Mouse (Mus musculus) G1E (cell line): Measurements from ENCODE around the gene Ogfod1. TPM values are rescaled to one million over a fixed set of nuclear protein-coding genes. Genes with fewer than 3 reads are reported as not detected.

ENCODE experiments used
- ATAC-seq: 2 replicates; pipeline ENCODE4 v1.8.0; 2016; ENCODE audit warnings: mild to moderate bottlenecking; ENCODE audit not compliant: insufficient number of reproducible peaks, poor library complexity, low FRiP score, severe bottlenecking; ENCODE audit errors: extremely low read depth
- DNase-seq: peaks from one replicate; pipeline ENCODE4 v3.0.0; 2012; ENCODE audit warnings: low spot score
- H3K27me3 ChIP-seq: 2 replicates; pipeline ENCODE4 v1.6.1; 2012; ENCODE audit warnings: mild to moderate bottlenecking, low read length, inconsistent platforms; ENCODE audit not compliant: insufficient read depth
- H3K36me3 ChIP-seq: replicated peaks from 2 replicates; pipeline ENCODE3; 2012; ENCODE audit warnings: mild to moderate bottlenecking, inconsistent platforms
- H3K4me1 ChIP-seq: 2 replicates; pipeline ENCODE4 v1.6.1; 2012; ENCODE audit warnings: low read depth, low read length, inconsistent platforms, mixed read lengths; ENCODE audit not compliant: insufficient read depth
- H3K4me3 ChIP-seq: 2 replicates; pipeline ENCODE4 v1.5.1; 2012; ENCODE audit warnings: low read depth, mild to moderate bottlenecking, inconsistent platforms, low read length, moderate library complexity, mixed read lengths
- H3K9me3 ChIP-seq: replicated peaks from 2 replicates; pipeline ENCODE4 v1.6.1; 2012; ENCODE audit warnings: inconsistent platforms
- CTCF ChIP-seq: IDR thresholded peaks from 2 replicates; pipeline ENCODE4 v1.5.1; 2012; ENCODE audit warnings: low read depth, low read length, inconsistent platforms, mixed read lengths
- GATA1 ChIP-seq: IDR thresholded peaks from 2 replicates; pipeline ENCODE4 v1.6.1; 2012; ENCODE audit warnings: borderline replicate concordance, low read length, inconsistent platforms, mixed read lengths
- GATA2 ChIP-seq: IDR thresholded peaks from 2 replicates; pipeline ENCODE4 v1.6.1; 2012; ENCODE audit warnings: low read depth, low read length, inconsistent platforms, borderline replicate concordance
- POLR2AphosphoS5 ChIP-seq: IDR thresholded peaks from 2 replicates; pipeline ENCODE4 v1.6.1; 2012; ENCODE audit warnings: low read depth, low read length, inconsistent platforms; ENCODE audit not compliant: insufficient replicate concordance
- TAL1 ChIP-seq: conservative IDR thresholded peaks from 2 replicates; pipeline ENCODE4 v1.6.1; 2012; ENCODE audit warnings: low read depth, low read length, inconsistent platforms, mixed read lengths
- polyA plus RNA-seq: library from polyadenylated mRNA; stranded (reverse); fragments of >175 nt; gene quantifications from 2 replicates; pipeline ENCODE4 v1.2.3, GENCODE M21; 2012
- total RNA-seq, 2 experiments: library from RNA; stranded (forward) in 1 of 2; stranded (reverse) in 1 of 2; fragments of 200-1000 nt in 1 of 2; fragments of >200 nt in 1 of 2; fragmentation: Nextera tagmentation in 1 of 2; gene quantifications; 2 replicates each; pipeline ENCODE4 v1.2.3; 2014 to 2017

Gene Ogfod1
- total RNA-seq (2014; fragmentation: Nextera tagmentation) (23.9 and 31.9 TPM in 2 replicates), total RNA-seq (2017) (9.8 and 11.7 TPM in 2 replicates), polyA plus RNA-seq (7.3 and 9.5 TPM in 2 replicates)

DNA sequence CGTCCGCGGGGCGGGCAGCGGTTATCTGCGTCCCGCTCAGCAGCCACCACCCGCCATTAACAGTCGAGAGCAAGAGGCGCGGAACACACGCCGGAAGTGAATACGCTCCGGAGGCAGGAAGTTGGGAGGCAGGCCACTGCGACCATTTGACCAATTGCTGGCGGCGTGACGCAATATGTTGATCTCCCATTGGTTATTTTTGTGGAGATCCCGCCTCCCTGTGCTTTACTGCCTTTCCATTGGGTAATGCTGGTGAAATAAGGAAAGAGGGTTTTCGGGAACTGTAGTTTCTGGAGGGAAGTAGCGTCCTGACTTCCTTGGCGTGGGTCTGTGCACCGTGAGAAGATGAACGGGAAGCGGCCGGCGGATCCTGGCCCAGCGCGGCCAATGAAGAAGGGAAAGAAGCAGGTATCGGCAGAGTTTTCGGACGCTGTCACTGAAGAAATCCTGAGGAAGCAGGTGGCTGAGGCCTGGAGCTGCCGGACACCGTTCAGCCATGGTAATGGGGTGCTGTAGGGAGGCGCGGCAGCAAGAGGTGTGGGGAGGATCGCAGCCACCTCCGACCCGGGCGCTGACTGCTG, at the start of gene Ogfod1, which contains the start of gene Nudt21:
Ogfod1 (plus strand) TSS at position 255 of the 581 bp plus-strand sequence.
Nudt21 (minus strand) TSS at position 88 of the 581 bp plus-strand sequence.
- Histone ChIP-seq H3K36me3 (peaks cover 45% of the 10 kb centered on the region), H3K4me3 (peak within 1 kb of the TSS; percentile 93), H3K9me3 (no peaks in the 10 kb centered on the region), H3K27me3 (no peaks in the 10 kb centered on the region), H3K4me1 (peaks cover 35% of the 10 kb centered on the region)
- ATAC-seq: peak; percentile 96
- DNase-seq: peak; percentile 95
- no peak for TF ChIP-seq GATA2
- TF ChIP-seq POLR2AphosphoS5: no peak
- no peak for TF ChIP-seq CTCF
- no peak for TF ChIP-seq GATA1
- no peak for TF ChIP-seq TAL1

DNA sequence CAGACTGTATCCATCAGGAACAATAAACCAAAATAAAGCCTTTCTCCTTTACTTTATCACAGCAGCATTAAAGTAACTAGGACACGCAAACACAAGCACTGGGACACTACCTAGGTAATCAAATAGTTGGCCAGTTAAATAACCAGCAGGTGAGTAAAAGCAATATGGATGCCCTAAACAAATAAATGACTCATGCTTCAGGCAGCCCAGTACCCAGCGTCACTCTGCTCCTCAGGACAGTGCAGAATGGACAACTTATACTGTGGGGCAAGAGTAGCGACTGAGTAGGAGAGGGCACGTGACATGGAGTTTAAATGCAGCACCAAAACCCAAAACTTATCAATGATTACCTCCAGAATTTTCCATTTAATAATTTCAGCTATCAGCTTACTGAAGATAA, 47.3 kb upstream of the Ogfod1 start:
- Histone ChIP-seq H3K4me1 (0 out of 2 replicates have a peak, but pooled peaks cover 2% of the 10 kb centered on the region), H3K4me3 (no peak overlapping the region), H3K36me3 (peaks cover 61% of the 10 kb centered on the region), H3K9me3 (no peaks in the 10 kb centered on the region), H3K27me3 (no peaks in the 10 kb centered on the region)
- ATAC-seq (no peak), DNase-seq (no peak)
- TF ChIP-seq GATA2 (no peak), POLR2AphosphoS5 (no peak), GATA1 (no peak), CTCF (no peak), TAL1 (no peak)

DNA sequence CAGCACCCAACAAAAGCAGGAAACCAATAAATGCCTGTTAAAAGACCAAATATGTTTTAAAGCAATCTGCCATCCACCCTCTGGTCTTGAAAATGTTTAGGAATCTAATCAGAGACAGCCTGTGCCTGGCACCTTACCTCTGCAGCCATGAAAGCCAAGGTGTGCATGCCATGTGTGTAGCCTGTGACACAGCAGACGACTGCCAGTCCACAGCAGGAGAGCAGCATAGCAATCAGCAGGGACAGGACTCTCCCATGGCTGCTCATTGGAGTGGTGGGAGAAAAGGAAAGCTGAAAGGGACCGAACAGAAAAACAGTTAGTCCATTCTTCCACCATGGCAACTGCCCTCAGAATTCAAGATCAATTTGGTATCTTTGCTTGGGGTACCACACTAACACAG, 38.0 kb upstream of the Ogfod1 start:
- no peak for ATAC-seq
- Histone ChIP-seq H3K36me3 (peaks cover 60% of the 10 kb centered on the region), H3K27me3 (no peaks in the 10 kb centered on the region), H3K4me1 (no peaks in the 10 kb centered on the region; the same call in 1 of the 2 replicates), H3K9me3 (no peaks in the 10 kb centered on the region), H3K4me3 (no peak overlapping the region)
- TF ChIP-seq TAL1 (no peak), POLR2AphosphoS5 (no peak), GATA2 (no peak), GATA1 (no peak), CTCF (no peak)
- DNase-seq: no peak

DNA sequence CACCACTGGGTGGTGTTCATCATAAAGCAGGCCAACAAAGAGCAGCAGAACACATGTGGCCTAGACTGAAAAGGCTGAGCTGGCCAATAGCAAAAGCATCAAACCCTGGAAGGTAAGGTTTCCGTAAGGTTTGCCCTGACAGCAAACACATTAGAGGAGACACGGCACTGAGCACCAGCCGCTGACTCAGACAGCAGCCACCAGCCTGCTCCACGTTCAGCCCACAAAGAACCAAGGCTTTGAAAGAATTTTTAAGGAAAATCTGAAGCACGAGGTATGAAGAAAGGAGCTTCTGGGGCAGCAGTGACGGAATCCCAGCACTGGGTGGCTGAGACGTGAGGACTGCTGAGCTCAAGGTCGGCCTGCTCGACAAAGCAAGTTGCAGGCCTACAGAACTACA, 32.9 kb upstream of the Ogfod1 start:
- no peak for ATAC-seq
- DNase-seq: no peak
- Histone ChIP-seq H3K36me3 (peaks cover 78% of the 10 kb centered on the region), H3K9me3 (no peaks in the 10 kb centered on the region), H3K27me3 (no peaks in the 10 kb centered on the region), H3K4me3 (no peak overlapping the region), H3K4me1 (peaks cover 13% of the 10 kb centered on the region)
- TF ChIP-seq TAL1 (no peak), GATA1 (no peak), POLR2AphosphoS5 (no peak), GATA2 (no peak), CTCF (no peak)

DNA sequence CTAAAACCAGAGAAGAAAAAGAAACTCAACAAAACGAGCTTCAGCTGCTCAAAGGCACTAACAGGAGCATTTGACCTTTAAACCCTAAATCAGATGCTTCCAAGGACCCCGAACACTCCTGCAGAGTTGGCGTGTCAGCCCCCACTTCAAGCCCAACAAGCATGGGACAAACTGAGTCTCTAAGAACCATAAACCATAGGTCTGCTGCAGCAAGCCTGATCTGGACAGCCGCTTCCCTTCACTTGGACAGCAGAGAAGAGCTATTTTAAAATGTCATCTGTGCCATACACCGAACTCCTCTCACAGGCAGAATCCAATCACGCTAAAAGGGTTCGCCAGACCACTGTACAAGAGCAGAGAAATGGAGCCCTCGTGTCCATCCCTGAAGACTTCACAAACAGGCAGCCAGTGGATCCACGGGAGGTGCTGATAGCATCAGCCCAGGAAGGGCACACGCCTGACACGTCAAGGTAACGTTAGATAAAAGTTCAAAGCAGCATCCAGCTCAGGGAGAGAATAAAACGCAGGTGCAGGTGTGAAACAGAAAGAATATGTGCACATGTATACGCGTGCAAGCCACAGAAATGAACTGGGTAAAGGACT, 27.7 kb upstream of the Ogfod1 start:
- peak overlapping the region; percentile 25; the same call in 1 of the 2 replicates for H3K4me3 ChIP-seq
- H3K9me3 ChIP-seq: no peaks in the 10 kb centered on the region
- no peaks in the 10 kb centered on the region for H3K27me3 ChIP-seq
- TF ChIP-seq GATA2 (no peak), GATA1 (no peak), CTCF (no peak), POLR2AphosphoS5 (no peak), TAL1 (no peak)
- DNase-seq (peak; percentile 21), ATAC-seq (no peak)
- peaks cover 42% of the 10 kb centered on the region for H3K4me1 ChIP-seq
- peaks cover 51% of the 10 kb centered on the region for H3K36me3 ChIP-seq

DNA sequence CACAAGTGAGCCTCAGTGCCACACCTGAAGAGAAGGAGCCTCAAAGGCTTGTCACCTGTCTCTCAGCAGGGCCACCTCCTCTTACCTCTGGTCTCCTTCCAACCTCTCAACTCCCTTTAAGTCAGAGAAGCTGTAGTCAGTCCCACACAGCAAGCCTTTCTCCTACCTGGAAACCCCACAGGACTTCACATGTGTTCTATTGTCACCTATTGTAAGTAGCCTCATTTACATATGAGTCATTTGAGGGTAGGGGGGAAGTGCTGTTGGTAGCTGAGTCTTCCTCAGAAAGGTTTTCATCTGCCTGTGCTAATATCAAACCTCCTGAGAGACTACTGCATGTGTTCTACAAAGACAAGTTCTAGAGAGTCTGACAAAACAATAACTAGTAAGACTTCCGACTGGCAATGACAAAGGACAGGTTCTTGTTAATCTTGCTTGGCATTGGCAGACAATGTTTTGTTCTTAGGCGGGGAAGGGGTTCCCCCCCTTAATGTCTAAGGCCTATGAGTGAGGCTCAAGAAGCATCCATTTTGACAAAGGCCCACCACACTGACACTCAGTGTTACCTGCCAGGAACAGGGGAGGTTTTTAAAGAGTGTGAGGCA, 26.8 kb upstream of the Ogfod1 start:
- peaks cover 51% of the 10 kb centered on the region for H3K36me3 ChIP-seq
- H3K4me3 ChIP-seq: peak overlapping the region; percentile 25; the same call in 1 of the 2 replicates
- no peaks in the 10 kb centered on the region for H3K27me3 ChIP-seq
- DNase-seq (peak; percentile 8), ATAC-seq (no peak)
- no peaks in the 10 kb centered on the region for H3K9me3 ChIP-seq
- TF ChIP-seq GATA1: no peak
- TF ChIP-seq TAL1: no peak
- no peak for TF ChIP-seq CTCF
- TF ChIP-seq GATA2: no peak
- no peak for TF ChIP-seq POLR2AphosphoS5
- peaks cover 42% of the 10 kb centered on the region for H3K4me1 ChIP-seq
